Mouse (Mus musculus) intestine, postnatal 0 days (tissue): ENCODE results near the gene Kcnip4. TPM values are rescaled to one million over a fixed set of nuclear protein-coding genes. Genes with fewer than 3 reads are reported as not detected.

ENCODE experiments used
- ATAC-seq: fragments of 200-750 bp; cut with Nextera tagmentation; 2 replicates; pipeline ENCODE4 v1.8.0; 2017; ENCODE audit warnings: mild to moderate bottlenecking, moderate TSS enrichment, moderate library complexity
- H3K27ac ChIP-seq: fragments of 300-500 bp; sonication (generic); 2 replicates; pipeline ENCODE4 v1.5.1; 2014; ENCODE audit warnings: mild to moderate bottlenecking, low read depth, low read length, moderate library complexity
- H3K27me3 ChIP-seq: fragments of 300-500 bp; sonication (generic); replicated peaks from 2 replicates; pipeline ENCODE4 v1.6.1; 2014; ENCODE audit warnings: low read length, mixed read lengths; ENCODE audit not compliant: control insufficient read depth, insufficient read depth
- H3K36me3 ChIP-seq: fragments of 300-500 bp; sonication (generic); 2 replicates; pipeline ENCODE4 v1.6.1; 2014; ENCODE audit warnings: mild to moderate bottlenecking, moderate library complexity; ENCODE audit not compliant: control insufficient read depth, insufficient read depth
- H3K4me1 ChIP-seq: fragments of 300-500 bp; sonication (generic); replicated peaks from 2 replicates; pipeline ENCODE4 v1.6.1; 2014; ENCODE audit warnings: antibody characterized with exemption, low read length, mixed read lengths; ENCODE audit not compliant: control insufficient read depth, insufficient read depth
- H3K4me2 ChIP-seq: fragments of 300-500 bp; sonication (generic); replicated peaks from 2 replicates; pipeline ENCODE4 v1.6.1; 2014; ENCODE audit warnings: low read depth, mild to moderate bottlenecking, moderate library complexity
- H3K4me3 ChIP-seq: fragments of 300-500 bp; sonication (generic); 2 replicates; pipeline ENCODE4 v1.5.1; 2014; ENCODE audit warnings: low read depth, low read length
- H3K9ac ChIP-seq: fragments of 300-500 bp; sonication (generic); 2 replicates; pipeline ENCODE4 v1.6.1; 2014; ENCODE audit warnings: mild to moderate bottlenecking, low read depth, low read length
- H3K9me3 ChIP-seq: fragments of 300-500 bp; sonication (generic); 2 replicates; pipeline ENCODE4 v1.6.1; 2016; ENCODE audit warnings: mixed run types; ENCODE audit not compliant: control insufficient read depth
- CTCF ChIP-seq: sonication (generic); IDR thresholded peaks from 2 replicates; pipeline ENCODE4 v1.5.1; 2016; ENCODE audit warnings: low read depth, mild to moderate bottlenecking, control low read depth, antibody characterized with exemption, moderate library complexity
- WGBS: fragments of 180-500 bp; shearing (Covaris S2); extraction: QIAGEN DNeasy Blood & Tissue Kit; methylation state at CpG from one replicate; pipeline ENCODE4 v1.1.7; 2014; 5-methylcytosine and 5-hydroxymethylcytosine counted together
- polyA plus RNA-seq: library from polyadenylated mRNA; unstranded; fragments of >200 nt; fragmentation: Nextera tagmentation; extraction: Ambion mirVana; gene quantifications from 2 replicates; pipeline ENCODE4 v1.2.1, GENCODE M21; 2015

Kcnip4 gene
- polyA plus RNA-seq, 1 experiment from 2014 or later, result 1.5 TPM

- 76% methylated on average over 5 of the region's 5 CpGs for WGBS
- Histone ChIP-seq H3K4me3 (no peak overlapping the region), H3K9me3 (no peaks in the 10 kb centered on the region), H3K27ac (no peak overlapping the region), H3K4me2 (no peak overlapping the region), H3K27me3 (no peaks in the 10 kb centered on the region), H3K9ac (no peak overlapping the region), H3K36me3 (no peaks in the 10 kb centered on the region), H3K4me1 (no peaks in the 10 kb centered on the region)
- TF ChIP-seq CTCF, result no peak
- ATAC-seq, result no peak
These were observed 175.2 kb downstream of the Kcnip4 start for GRCm38 (mm10) chr5:49349541-49349940.

GRCm38 (mm10) chr5:49348511-49348910 is 176.2 kb downstream of the Kcnip4 start:
- no peak for TF ChIP-seq CTCF
- no peak overlapping the region for H3K27ac ChIP-seq
- H3K4me2 ChIP-seq, result no peak overlapping the region
- H3K9me3 ChIP-seq, result no peaks in the 10 kb centered on the region
- ATAC-seq, result no peak
- no peak overlapping the region for H3K4me3 ChIP-seq
- H3K36me3 ChIP-seq, result no peaks in the 10 kb centered on the region
- H3K27me3 ChIP-seq, result no peaks in the 10 kb centered on the region
- 85% methylated on average over 5 of the region's 5 CpGs for WGBS
- H3K4me1 ChIP-seq, result no peaks in the 10 kb centered on the region
- no peak overlapping the region for H3K9ac ChIP-seq

GRCm38 (mm10) chr5:49344606-49345005 is 180.1 kb downstream of the Kcnip4 start:
- ATAC-seq, result no peak
- H3K4me1 ChIP-seq, result no peaks in the 10 kb centered on the region
- no peaks in the 10 kb centered on the region for H3K27me3 ChIP-seq
- no peak overlapping the region for H3K4me2 ChIP-seq
- H3K27ac ChIP-seq, result no peak overlapping the region
- no peaks in the 10 kb centered on the region for H3K9me3 ChIP-seq
- 42% methylated on average over 1 of the region's 1 CpGs for WGBS
- no peak overlapping the region for H3K9ac ChIP-seq
- no peaks in the 10 kb centered on the region for H3K36me3 ChIP-seq
- H3K4me3 ChIP-seq, result no peak overlapping the region
- no peak for TF ChIP-seq CTCF

GRCm38 (mm10) chr5:49337164-49337563 is 187.5 kb downstream of the Kcnip4 start:
- ATAC-seq, result no peak
- H3K9ac ChIP-seq, result no peak overlapping the region
- TF ChIP-seq CTCF, result no peak
- H3K4me2 ChIP-seq, result no peak overlapping the region
- H3K36me3 ChIP-seq, result no peaks in the 10 kb centered on the region
- H3K9me3 ChIP-seq, result no peaks in the 10 kb centered on the region
- no peaks in the 10 kb centered on the region for H3K4me1 ChIP-seq
- H3K4me3 ChIP-seq, result no peak overlapping the region
- H3K27ac ChIP-seq, result no peak overlapping the region
- no peaks in the 10 kb centered on the region for H3K27me3 ChIP-seq
- 76% methylated on average over 2 of the region's 2 CpGs for WGBS

GRCm38 (mm10) chr5:49333063-49333462 is 191.6 kb downstream of the Kcnip4 start:
- no peak overlapping the region for H3K27ac ChIP-seq
- WGBS, result 60% methylated on average over 2 of the region's 2 CpGs
- H3K4me3 ChIP-seq, result no peak overlapping the region
- H3K4me2 ChIP-seq, result no peak overlapping the region
- H3K4me1 ChIP-seq, result no peaks in the 10 kb centered on the region
- H3K9ac ChIP-seq, result no peak overlapping the region
- H3K36me3 ChIP-seq, result no peaks in the 10 kb centered on the region
- TF ChIP-seq CTCF, result no peak
- no peak for ATAC-seq
- no peaks in the 10 kb centered on the region for H3K27me3 ChIP-seq
- H3K9me3 ChIP-seq, result no peaks in the 10 kb centered on the region

GRCm38 (mm10) chr5:49329023-49329422 is 195.7 kb downstream of the Kcnip4 start:
- Histone ChIP-seq H3K4me2 (0 out of 2 replicates have a peak overlapping the region, but pooled peaks have one; percentile 21), H3K36me3 (no peaks in the 10 kb centered on the region), H3K27me3 (no peaks in the 10 kb centered on the region), H3K4me1 (no peaks in the 10 kb centered on the region), H3K9me3 (no peaks in the 10 kb centered on the region), H3K27ac (no peak overlapping the region), H3K9ac (no peak overlapping the region), H3K4me3 (no peak overlapping the region)
- 29% methylated on average over 1 of the region's 1 CpGs for WGBS
- TF ChIP-seq CTCF, result no peak
- no peak for ATAC-seq

GRCm38 (mm10) chr5:49318661-49319060 is 206.0 kb downstream of the Kcnip4 start:
- no peak for ATAC-seq
- no peak overlapping the region for H3K4me2 ChIP-seq
- H3K4me1 ChIP-seq, result no peaks in the 10 kb centered on the region
- no peak overlapping the region for H3K27ac ChIP-seq
- TF ChIP-seq CTCF, result no peak
- H3K9ac ChIP-seq, result no peak overlapping the region
- H3K4me3 ChIP-seq, result no peak overlapping the region
- H3K36me3 ChIP-seq, result no peaks in the 10 kb centered on the region
- H3K9me3 ChIP-seq, result no peaks in the 10 kb centered on the region
- H3K27me3 ChIP-seq, result no peaks in the 10 kb centered on the region
